Mouse (Mus musculus) liver, embryonic 11.5 days (tissue): ENCODE results near the gene Sptbn4. TPM values are rescaled to one million over a fixed set of nuclear protein-coding genes. Genes with fewer than 3 reads are reported as not detected.
A peak's percentile ranks its signal among the peaks of the same experiment; 100 is the strongest.

Experiments used
- ATAC-seq: fragments of 200-750 bp; cut with Nextera tagmentation; replicated peaks from 2 replicates; pipeline ENCODE4 v1.8.0; 2017; ENCODE audit warnings: moderate number of reproducible peaks, mild to moderate bottlenecking, moderate TSS enrichment, moderate library complexity; ENCODE audit not compliant: low FRiP score
- DNase-seq: peaks from one replicate; pipeline ENCODE4 v3.0.0-alpha.2; 2017; ENCODE audit warnings: low spot score
- H3K27ac ChIP-seq: fragments of 300-500 bp; sonication (generic); 2 replicates; pipeline ENCODE4 v1.5.1; 2014; ENCODE audit warnings: mild to moderate bottlenecking, low read depth, low read length, control low read depth
- H3K27me3 ChIP-seq: fragments of 300-500 bp; sonication (generic); replicated peaks from 2 replicates; pipeline ENCODE4 v1.6.1; 2014; ENCODE audit warnings: low read length, mixed read lengths; ENCODE audit not compliant: control insufficient read depth, insufficient read depth
- H3K36me3 ChIP-seq: fragments of 300-500 bp; sonication (generic); 2 replicates; pipeline ENCODE4 v1.6.1; 2014; ENCODE audit warnings: mild to moderate bottlenecking, low read length, moderate library complexity, mixed read lengths; ENCODE audit not compliant: control insufficient read depth, insufficient read depth
- H3K4me1 ChIP-seq: fragments of 300-500 bp; sonication (generic); replicated peaks from 2 replicates; pipeline ENCODE4 v1.6.1; 2014; ENCODE audit warnings: low read length, mixed read lengths; ENCODE audit not compliant: control insufficient read depth, insufficient read depth
- H3K4me2 ChIP-seq: fragments of 300-500 bp; sonication (generic); 2 replicates; pipeline ENCODE4 v1.6.1; 2014; ENCODE audit warnings: mild to moderate bottlenecking, control low read depth, moderate library complexity
- H3K4me3 ChIP-seq: fragments of 300-500 bp; sonication (generic); 2 replicates; pipeline ENCODE4 v1.5.1; 2014; ENCODE audit warnings: low read depth, low read length, control low read depth
- H3K9ac ChIP-seq: fragments of 300-500 bp; sonication (generic); 2 replicates; pipeline ENCODE4 v1.6.1; 2014; ENCODE audit warnings: low read depth, low read length, control low read depth
- H3K9me3 ChIP-seq: fragments of 300-500 bp; sonication (generic); 2 replicates; pipeline ENCODE4 v1.6.1; 2016; ENCODE audit warnings: low read length, inconsistent platforms, mixed read lengths; ENCODE audit not compliant: control insufficient read depth
- WGBS: fragments of 180-500 bp; shearing (Covaris S2); extraction: QIAGEN DNeasy Blood & Tissue Kit; methylation state at CpG from one replicate; pipeline ENCODE4 v1.1.7; 2014; 5-methylcytosine and 5-hydroxymethylcytosine counted together
- polyA plus RNA-seq: library from polyadenylated mRNA; unstranded; fragments of >200 nt; fragmentation: Nextera tagmentation; extraction: Ambion mirVana; gene quantifications from 2 replicates; pipeline ENCODE4 v1.2.1, GENCODE M21; 2014

The Sptbn4 gene
- polyA plus RNA-seq, 1 experiment from 2014 or later: 0.19 TPM

GRCm38 (mm10) chr7:27429135-27429534 lies 18.4 kb downstream of the Sptbn4 start:
- no peak overlapping the region for H3K9ac ChIP-seq
- no peak for ATAC-seq

GRCm38 (mm10) chr7:27428002-27428401 lies 19.5 kb downstream of the Sptbn4 start:
- H3K4me2 ChIP-seq: no peak overlapping the region
- H3K27me3 ChIP-seq: peaks cover 7% of the 10 kb centered on the region
- H3K4me1 ChIP-seq: peaks cover 2% of the 10 kb centered on the region; the same call in 1 of the 2 replicates
- no peak overlapping the region for H3K9ac ChIP-seq
- peaks cover 5% of the 10 kb centered on the region; the same call in 1 of the 2 replicates for H3K9me3 ChIP-seq
- 76% methylated on average over 11 of the region's 11 CpGs for WGBS
- no peak overlapping the region for H3K27ac ChIP-seq
- DNase-seq (no peak), ATAC-seq (no peak)
- no peak overlapping the region for H3K4me3 ChIP-seq
- H3K36me3 ChIP-seq: no peaks in the 10 kb centered on the region

More at GRCm38 (mm10) chr7:27429135-27429534, 18.4 kb downstream of the Sptbn4 start:
- peaks cover 18% of the 10 kb centered on the region for H3K27me3 ChIP-seq
- 57% methylated on average over 2 of the region's 2 CpGs for WGBS
- H3K36me3 ChIP-seq: no peaks in the 10 kb centered on the region
- no peak overlapping the region for H3K27ac ChIP-seq
- DNase-seq: no peak
- H3K4me1 ChIP-seq: peaks cover 2% of the 10 kb centered on the region; the same call in 1 of the 2 replicates
- H3K4me3 ChIP-seq: no peak overlapping the region
- H3K9me3 ChIP-seq: peaks cover 5% of the 10 kb centered on the region; the same call in 1 of the 2 replicates
- no peak overlapping the region for H3K4me2 ChIP-seq

GRCm38 (mm10) chr7:27427387-27427786 lies 20.1 kb downstream of the Sptbn4 start:
- Histone ChIP-seq H3K9ac (no peak overlapping the region), H3K4me3 (no peak overlapping the region), H3K27me3 (0 out of 2 replicates have a peak, but pooled peaks cover 2% of the 10 kb centered on the region), H3K36me3 (no peaks in the 10 kb centered on the region), H3K27ac (no peak overlapping the region), H3K4me2 (no peak overlapping the region), H3K4me1 (no peaks in the 10 kb centered on the region), H3K9me3 (peaks cover 5% of the 10 kb centered on the region; the same call in 1 of the 2 replicates)
- ATAC-seq (no peak), DNase-seq (no peak)
- WGBS: 85% methylated on average over 1 of the region's 1 CpGs

GRCm38 (mm10) chr7:27423556-27424326 lies 23.7 kb downstream of the Sptbn4 start:
- 78% methylated on average over 12 of the region's 12 CpGs for WGBS
- Histone ChIP-seq H3K27me3 (no peaks in the 10 kb centered on the region), H3K4me1 (no peaks in the 10 kb centered on the region), H3K9ac (no peak overlapping the region), H3K9me3 (no peaks in the 10 kb centered on the region; the same call in 1 of the 2 replicates), H3K27ac (no peak overlapping the region), H3K4me2 (no peak overlapping the region), H3K4me3 (no peak overlapping the region), H3K36me3 (no peaks in the 10 kb centered on the region)
- no peak for DNase-seq
- ATAC-seq: no peak

- DNase-seq (no peak), ATAC-seq (no peak)
- H3K36me3 ChIP-seq: no peaks in the 10 kb centered on the region
- no peak overlapping the region for H3K4me3 ChIP-seq
- no peaks in the 10 kb centered on the region for H3K9me3 ChIP-seq
- no peak overlapping the region for H3K9ac ChIP-seq
- H3K4me2 ChIP-seq: no peak overlapping the region
- WGBS: 65% methylated on average over 3 of the region's 3 CpGs
- H3K27ac ChIP-seq: no peak overlapping the region
- no peaks in the 10 kb centered on the region; the same call in 1 of the 2 replicates for H3K27me3 ChIP-seq
- no peaks in the 10 kb centered on the region for H3K4me1 ChIP-seq
Observed at GRCm38 (mm10) chr7:27419101-27419500, 28.4 kb downstream of the Sptbn4 start.

GRCm38 (mm10) chr7:27417151-27417550 lies 30.3 kb downstream of the Sptbn4 start:
- H3K4me2 ChIP-seq: no peak overlapping the region
- no peaks in the 10 kb centered on the region for H3K36me3 ChIP-seq
- no peak overlapping the region for H3K9ac ChIP-seq
- peaks cover 3% of the 10 kb centered on the region; the same call in 1 of the 2 replicates for H3K27me3 ChIP-seq
- DNase-seq: no peak
- no peak for ATAC-seq
- WGBS: 60% methylated on average over 2 of the region's 2 CpGs
- H3K4me3 ChIP-seq: no peak overlapping the region
- H3K27ac ChIP-seq: no peak overlapping the region
- no peaks in the 10 kb centered on the region for H3K9me3 ChIP-seq
- H3K4me1 ChIP-seq: no peaks in the 10 kb centered on the region

GRCm38 (mm10) chr7:27408379-27409176 lies 38.9 kb downstream of the Sptbn4 start:
- Histone ChIP-seq H3K9ac (no peak overlapping the region), H3K4me3 (peak overlapping the region; percentile 43), H3K27ac (no peak overlapping the region), H3K4me1 (peaks cover 3% of the 10 kb centered on the region; the same call in 1 of the 2 replicates), H3K27me3 (peaks cover 69% of the 10 kb centered on the region), H3K9me3 (peaks cover 2% of the 10 kb centered on the region; the same call in 1 of the 2 replicates), H3K36me3 (no peaks in the 10 kb centered on the region), H3K4me2 (peak overlapping the region; percentile 73)
- ATAC-seq: peak; percentile 73
- DNase-seq: peak; percentile 83
- 2% methylated on average over 96 of the region's 96 CpGs for WGBS

- ATAC-seq (no peak), DNase-seq (no peak)
- H3K4me1 ChIP-seq: peaks cover 3% of the 10 kb centered on the region; the same call in 1 of the 2 replicates
- H3K9ac ChIP-seq: no peak overlapping the region
- 41% methylated on average over 8 of the region's 8 CpGs for WGBS
- H3K27me3 ChIP-seq: peaks cover 73% of the 10 kb centered on the region
- peak overlapping the region; percentile 73; the same call in 1 of the 2 replicates for H3K4me2 ChIP-seq
- H3K27ac ChIP-seq: no peak overlapping the region
- H3K9me3 ChIP-seq: peaks cover 6% of the 10 kb centered on the region
- no peak overlapping the region for H3K4me3 ChIP-seq
- no peaks in the 10 kb centered on the region for H3K36me3 ChIP-seq
Observed at GRCm38 (mm10) chr7:27407816-27408215, 39.7 kb downstream of the Sptbn4 start.
